Comparison of ENCODE assay signal across 17 mouse cellular contexts in genomic region chr15:64500783-64501182, GRCm38 (mm10).
"Had no signal": no experiment of that assay in that cellular context is flagged by ENCODE, and none has a peak within 500 bp of the region (broad histone marks: within the 10 kb centered on the region; RNA-seq: fewer than 3 reads in every experiment).

No protein-coding gene starts in this region.

- H3K27ac ChIP-seq: neural tube, embryonic 12.5 days; neural tube, embryonic 13.5 days; neural tube, embryonic 15.5 days; stomach, embryonic 15.5 days; stomach, postnatal 0 days had no signal

- H3K4me2 ChIP-seq: neural tube, embryonic 12.5 days; neural tube, embryonic 13.5 days; neural tube, embryonic 15.5 days; stomach, embryonic 15.5 days had no signal

- H3K9me3 ChIP-seq: neural tube, embryonic 12.5 days; neural tube, embryonic 13.5 days; neural tube, embryonic 15.5 days; stomach, embryonic 15.5 days had no signal

- H3K27me3 ChIP-seq: neural tube, embryonic 12.5 days; neural tube, embryonic 13.5 days; neural tube, embryonic 15.5 days; stomach, embryonic 15.5 days had no signal

- H3K36me3 ChIP-seq: neural tube, embryonic 12.5 days; neural tube, embryonic 13.5 days; neural tube, embryonic 15.5 days; stomach, embryonic 15.5 days had no signal

- H3K4me1 ChIP-seq: neural tube, embryonic 12.5 days; neural tube, embryonic 13.5 days; neural tube, embryonic 15.5 days; stomach, embryonic 15.5 days had no signal

- H3K9ac ChIP-seq: neural tube, embryonic 12.5 days; neural tube, embryonic 13.5 days; neural tube, embryonic 15.5 days; stomach, embryonic 15.5 days had no signal

- H3K4me3 ChIP-seq: neural tube, embryonic 12.5 days; neural tube, embryonic 13.5 days; neural tube, embryonic 15.5 days; stomach, embryonic 15.5 days had no signal

- DNase-seq: retina, postnatal 1 day; right cerebral cortex, adult 18-20 months; right cerebral cortex, postnatal 14 days; right cerebral cortex, postnatal 25 days; right cerebral cortex, postnatal 4 days; spleen, adult 18-20 months; thymus, adult 18-20 months; thymus, adult 2 months; thymus, postnatal 14 days; thymus, postnatal 25 days; thymus, postnatal 36 days; thymus, postnatal 4 days had no signal
